Mouse (Mus musculus) E14TG2a.4 (cell line): ENCODE results near the gene Ndufb10.

Source experiments
- CTCF ChIP-seq: conservative IDR thresholded peaks from 2 replicates; pipeline ENCODE4 v1.5.1; 2014; ENCODE audit warnings: low read length
- POU5F1 ChIP-seq: IDR thresholded peaks from 2 replicates; pipeline ENCODE4 v1.6.1; 2014; ENCODE audit warnings: low read length, borderline replicate concordance

- TF ChIP-seq CTCF (no peak), POU5F1 (no peak)
These were observed 14.0 kb upstream of the Ndufb10 start for GRCm38 (mm10) chr17:24738238-24738637.
